Mouse (Mus musculus): Measurements from ENCODE around the gene Twf2. TPM values are rescaled to one million over a fixed set of nuclear protein-coding genes. Genes with fewer than 3 reads are reported as not detected.

Gene Twf2
- total and polyA plus RNA-seq, 3 experiments, result 66.8 to 101 TPM; not detected in 1

GRCm38 (mm10) chr9:106235194-106235830 is 32.4 kb downstream of the Twf2 start:
- Histone ChIP-seq H3K4me1 (ENCODE audit: control insufficient read depth in 1 of 2, insufficient read depth in 2 of 2, low read length in 2 of 2) (peaks cover 0 to 4% of the 10 kb centered on the region in 2 experiments; a peak in 1 of 4 replicates), H3K9ac (ENCODE audit: control insufficient read depth, low read depth, low read length, poor library complexity, severe bottlenecking) (no peak overlapping the region), H3K4me3 (ENCODE audit: control insufficient read depth in 1 of 2, insufficient read depth in 1 of 2, low read depth in 2 of 2, low read length in 2 of 2) (no peak overlapping the region), H3K79me2 (ENCODE audit: control insufficient read depth, insufficient read depth, low read length, poor library complexity) (no peaks in the 10 kb centered on the region), H3K36me3 (ENCODE audit: control insufficient read depth in 1 of 2, insufficient read depth in 2 of 2, low read length in 2 of 2) (peaks cover 0 to 4% of the 10 kb centered on the region in 2 experiments; a peak in 2 of 4 replicates), H3K27me3 (ENCODE audit: control insufficient read depth in 1 of 2, insufficient read depth in 2 of 2, low read length in 2 of 2) (no peaks in the 10 kb centered on the region), H3K9me3 (replicated peaks; ENCODE audit: insufficient read depth, low read length) (no peaks in the 10 kb centered on the region), H3K27ac (ENCODE audit: control insufficient read depth, low read depth, low read length) (no peak overlapping the region)
- DNase-seq (ENCODE audit: low read depth, low spot score), result no peak
- TF ChIP-seq HCFC1 (IDR thresholded peaks at IDR 0.05; ENCODE audit: low read depth, low read length) (no peak), POLR2AphosphoS5 (IDR thresholded peaks at IDR 0.05; ENCODE audit: borderline replicate concordance, low read depth, low read length) (no peak), SIN3A (IDR thresholded peaks at IDR 0.05; ENCODE audit: low read length) (no peak), SMC3 (IDR thresholded peaks at IDR 0.05; ENCODE audit: low read depth, low read length) (no peak), UBTF (IDR thresholded peaks at IDR 0.05; ENCODE audit: borderline replicate concordance, insufficient read depth, low read depth, low read length) (no peak), USF1 (IDR thresholded peaks at IDR 0.05; ENCODE audit: low read depth, low read length) (no peak), ZNF384 (IDR thresholded peaks at IDR 0.05; ENCODE audit: low read depth, low read length) (no peak), USF2 (IDR thresholded peaks at IDR 0.05; ENCODE audit: borderline replicate concordance in 1 of 2, insufficient read depth in 1 of 2, low read depth in 1 of 2, low read length in 2 of 2) (no peak), MAFK (IDR thresholded peaks at IDR 0.05; ENCODE audit: borderline replicate concordance, low read depth, low read length) (no peak), ZMIZ1 (IDR thresholded peaks at IDR 0.05; ENCODE audit: low read depth, low read length) (no peak), E2F4 (IDR thresholded peaks at IDR 0.05; ENCODE audit: borderline replicate concordance, low read depth, low read length) (no peak), RAD21 (IDR thresholded peaks at IDR 0.05; ENCODE audit: low read depth, low read length) (no peak), KAT2A (conservative IDR thresholded peaks at IDR 0.05; ENCODE audit: low read depth, low read length) (no peak), ZC3H11A (IDR thresholded peaks at IDR 0.05; ENCODE audit: low read depth, low read length) (no peak), BHLHE40 (IDR thresholded peaks at IDR 0.05; ENCODE audit: borderline replicate concordance, low read depth, low read length) (no peak), POLR2AphosphoS2 (IDR thresholded peaks at IDR 0.05; ENCODE audit: low read length) (no peak), MYB (IDR thresholded peaks at IDR 0.05; ENCODE audit: low read depth, low read length) (no peak), NRF1 (IDR thresholded peaks at IDR 0.05; ENCODE audit: insufficient read depth, low read depth, low read length, poor library complexity, severe bottlenecking) (no peak), GATA1 (IDR thresholded peaks at IDR 0.05; ENCODE audit: low read depth, low read length) (no peak)

Measured in MEL (cell line).